Mouse (Mus musculus) midbrain, embryonic 11.5 days (tissue): ENCODE measurements around the gene Brd7. TPM values are rescaled to one million over a fixed set of nuclear protein-coding genes. Genes with fewer than 3 reads are reported as not detected.
A peak's percentile ranks its signal among the peaks of the same experiment; 100 is the strongest.

Source experiments
- ATAC-seq: fragments of 200-750 bp; cut with Nextera tagmentation; 2 replicates; pipeline ENCODE4 v1.8.0; 2017; ENCODE audit warnings: moderate TSS enrichment, moderate library complexity; ENCODE audit not compliant: low FRiP score
- DNase-seq: peaks from one replicate; pipeline ENCODE4 v3.0.0; 2015; ENCODE audit warnings: low spot score; ENCODE audit errors: missing footprints
- H3K27ac ChIP-seq: fragments of 300-500 bp; sonication (generic); 2 replicates; pipeline ENCODE4 v1.5.1; 2014; ENCODE audit warnings: low read depth, low read length
- H3K27me3 ChIP-seq: fragments of 300-500 bp; sonication (generic); 2 replicates; pipeline ENCODE4 v1.6.1; 2014; ENCODE audit warnings: mild to moderate bottlenecking, low read length, moderate library complexity, mixed read lengths; ENCODE audit not compliant: control insufficient read depth, insufficient read depth
- H3K36me3 ChIP-seq: fragments of 300-500 bp; sonication (generic); 2 replicates; pipeline ENCODE4 v1.6.1; 2014; ENCODE audit warnings: mild to moderate bottlenecking, low read length, moderate library complexity, mixed read lengths; ENCODE audit not compliant: control insufficient read depth, insufficient read depth
- H3K4me1 ChIP-seq: fragments of 300-500 bp; sonication (generic); 2 replicates; pipeline ENCODE4 v1.6.1; 2014; ENCODE audit warnings: low read length; ENCODE audit not compliant: control insufficient read depth, insufficient read depth
- H3K4me2 ChIP-seq: fragments of 300-500 bp; sonication (generic); 2 replicates; pipeline ENCODE4 v1.6.1; 2014; ENCODE audit warnings: mild to moderate bottlenecking, moderate library complexity
- H3K4me3 ChIP-seq: fragments of 300-500 bp; sonication (generic); 2 replicates; pipeline ENCODE4 v1.5.1; 2014; ENCODE audit warnings: low read depth, low read length
- H3K9ac ChIP-seq: fragments of 300-500 bp; sonication (generic); 2 replicates; pipeline ENCODE4 v1.6.1; 2014; ENCODE audit warnings: low read length
- H3K9me3 ChIP-seq: fragments of 300-500 bp; sonication (generic); 2 replicates; pipeline ENCODE4 v1.6.1; 2016; ENCODE audit warnings: low read length; ENCODE audit not compliant: control insufficient read depth
- WGBS: fragments of 180-500 bp; shearing (Covaris S2); extraction: QIAGEN DNeasy Blood & Tissue Kit; methylation state at CpG from one replicate; pipeline ENCODE4 v1.1.7; 2014; 5-methylcytosine and 5-hydroxymethylcytosine counted together
- polyA plus RNA-seq: library from polyadenylated mRNA; unstranded; fragments of >200 nt; fragmentation: Nextera tagmentation; extraction: Ambion mirVana; gene quantifications from 2 replicates; pipeline ENCODE4 v1.2.1, GENCODE M21; 2014

Brd7 gene
- polyA plus RNA-seq, 1 experiment from 2014 or later = 89.2 TPM

DNA sequence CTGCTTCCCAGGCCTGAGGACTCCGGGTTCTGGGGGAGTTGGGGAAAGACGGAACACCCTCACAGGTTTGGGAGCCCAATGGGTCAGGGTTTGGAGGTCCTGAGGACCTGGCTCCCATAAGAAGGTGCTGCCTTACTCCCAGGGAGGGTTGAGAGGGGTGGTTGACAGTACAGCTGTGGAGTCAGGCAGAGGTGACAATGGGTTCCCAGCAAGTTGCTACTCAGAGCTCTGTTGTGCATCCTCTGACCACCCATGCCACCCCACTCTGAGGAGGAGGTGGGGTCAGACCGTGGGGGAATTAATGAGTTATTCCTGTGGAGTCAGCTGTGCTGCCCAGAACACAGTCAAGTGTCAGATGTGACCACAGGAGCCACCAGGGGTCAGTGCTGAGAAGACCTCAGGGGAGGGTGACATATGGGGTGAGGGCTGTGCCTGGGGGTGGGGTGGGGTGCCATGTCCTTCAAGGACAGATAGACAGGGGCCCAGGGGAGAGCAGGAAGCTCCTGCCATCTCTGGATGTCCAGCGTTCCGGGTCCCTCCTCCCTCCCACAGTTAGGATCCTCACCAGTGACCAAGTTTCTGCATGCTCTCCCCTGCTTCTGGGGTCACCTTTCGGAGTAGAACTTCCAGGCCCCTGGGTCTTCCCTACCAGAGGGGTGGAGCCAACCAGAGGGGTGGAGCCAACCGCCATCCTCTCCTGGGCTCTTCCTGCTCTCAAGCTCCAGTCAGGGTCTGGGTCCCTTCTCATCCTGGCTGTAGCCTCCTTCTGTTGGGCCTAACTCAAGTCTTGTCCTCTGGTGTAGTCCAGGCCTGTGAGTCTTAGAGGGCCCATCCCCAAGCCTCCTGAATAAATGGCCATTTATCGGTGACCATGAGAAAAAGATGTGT, 76.3 kb downstream of the Brd7 start:
- Histone ChIP-seq H3K4me2 (no peak overlapping the region), H3K4me1 (no peaks in the 10 kb centered on the region), H3K27ac (no peak overlapping the region), H3K27me3 (no peaks in the 10 kb centered on the region), H3K36me3 (no peaks in the 10 kb centered on the region), H3K4me3 (no peak overlapping the region), H3K9ac (no peak overlapping the region), H3K9me3 (no peaks in the 10 kb centered on the region)
- WGBS = 80% methylated on average over 8 of the region's 8 CpGs
- no peak for ATAC-seq
- DNase-seq = no peak

DNA sequence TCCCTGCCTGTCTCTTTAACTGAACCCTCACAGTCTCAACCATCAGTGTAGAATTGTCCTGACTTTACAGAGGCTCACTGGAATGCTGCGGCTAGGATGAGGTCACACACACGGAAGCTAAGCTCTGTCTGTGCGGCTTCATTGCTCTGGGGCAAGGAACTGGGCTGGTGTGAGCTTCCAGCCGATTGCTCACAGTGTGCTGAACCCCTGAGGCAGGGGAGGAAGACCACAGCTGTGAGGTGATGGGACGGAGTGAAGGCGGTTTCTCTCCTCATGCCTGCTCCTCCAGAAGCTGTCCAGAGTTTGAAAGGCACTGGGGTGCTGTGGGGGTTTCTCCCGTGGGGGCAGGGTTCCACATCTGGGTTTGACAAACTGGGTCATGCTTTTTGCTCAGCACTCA, 77.3 kb downstream of the Brd7 start:
- 64% methylated on average over 7 of the region's 7 CpGs for whole genome bisulfite sequencing

DNA sequence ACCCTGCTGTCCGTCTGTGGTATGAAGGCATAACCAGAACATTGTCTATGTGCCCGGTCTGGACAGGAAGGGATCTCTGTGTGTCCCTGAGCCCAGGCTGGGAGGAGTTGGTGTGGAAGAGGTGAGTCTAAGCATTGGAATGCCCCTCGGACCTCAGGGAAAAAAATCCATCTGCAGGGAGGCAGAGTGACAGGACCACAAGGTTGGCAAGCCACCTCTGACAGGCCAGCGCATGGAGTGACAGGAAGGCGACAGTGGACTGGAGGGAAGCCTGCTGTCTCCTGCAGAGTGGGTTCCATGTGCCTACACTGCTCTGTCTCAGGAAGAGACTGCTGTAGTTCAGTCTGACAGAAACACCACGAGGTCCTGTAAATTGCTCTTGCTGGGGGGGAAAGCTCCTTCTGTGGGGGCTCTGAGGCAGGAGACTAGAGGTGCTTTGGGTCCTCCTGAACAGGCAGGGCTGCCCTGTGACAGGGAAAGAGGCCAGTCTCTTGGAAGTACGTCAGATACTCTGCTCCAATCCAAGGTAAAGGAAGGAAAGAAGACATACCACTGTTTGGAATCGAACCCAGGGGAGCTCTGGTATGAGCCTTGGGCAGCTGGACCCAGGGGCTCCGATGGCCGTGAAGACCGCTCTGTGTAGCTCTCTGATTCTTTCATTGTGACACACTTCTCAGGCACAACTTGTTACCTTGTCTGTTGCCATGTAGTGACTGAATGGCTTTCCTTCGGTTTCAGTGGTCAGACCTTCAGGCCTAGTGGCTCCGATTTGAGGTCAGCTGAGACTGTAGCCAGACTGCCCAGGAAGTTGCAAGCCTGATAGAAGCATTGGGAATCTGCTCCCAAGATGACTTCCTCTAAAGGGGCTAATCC, 78.5 kb downstream of the Brd7 start:
- Histone ChIP-seq H3K27me3 (no peaks in the 10 kb centered on the region), H3K4me2 (no peak overlapping the region), H3K9me3 (no peaks in the 10 kb centered on the region), H3K9ac (no peak overlapping the region), H3K27ac (no peak overlapping the region), H3K36me3 (no peaks in the 10 kb centered on the region), H3K4me1 (no peaks in the 10 kb centered on the region), H3K4me3 (no peak overlapping the region)
- DNase-seq (peak; percentile 82), ATAC-seq (no peak)
- WGBS = 89% methylated on average over 13 of the region's 13 CpGs

More for the DNA sequence above, 77.3 kb downstream of the Brd7 start:
- Histone ChIP-seq H3K9ac (no peak overlapping the region), H3K27me3 (no peaks in the 10 kb centered on the region), H3K4me1 (no peaks in the 10 kb centered on the region), H3K4me3 (no peak overlapping the region), H3K4me2 (no peak overlapping the region), H3K27ac (no peak overlapping the region), H3K9me3 (no peaks in the 10 kb centered on the region), H3K36me3 (no peaks in the 10 kb centered on the region)
- DNase-seq = no peak
- ATAC-seq = no peak

DNA sequence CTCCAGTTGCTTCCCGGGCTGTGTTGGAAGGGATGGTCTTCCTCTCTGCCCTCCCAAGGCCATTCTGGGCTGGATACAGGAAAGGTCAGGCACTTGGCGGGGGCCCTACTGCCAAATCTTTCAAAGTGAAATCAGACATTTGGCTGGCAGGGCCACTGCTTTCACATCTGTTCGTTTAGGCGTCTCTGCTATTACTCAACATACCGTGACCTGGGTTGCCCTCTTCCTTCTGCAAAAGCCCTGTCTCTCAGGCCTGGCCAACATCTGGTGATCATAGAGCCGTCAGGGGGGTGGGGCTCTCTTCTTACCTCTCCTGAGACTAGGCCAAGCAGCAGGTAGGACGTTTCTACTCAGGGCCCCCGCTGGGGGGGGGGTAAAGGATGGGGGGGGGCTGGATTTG, 79.3 kb downstream of the Brd7 start:
- Histone ChIP-seq H3K4me3 (no peak overlapping the region), H3K27me3 (no peaks in the 10 kb centered on the region), H3K4me1 (no peaks in the 10 kb centered on the region), H3K9me3 (no peaks in the 10 kb centered on the region), H3K27ac (no peak overlapping the region), H3K9ac (no peak overlapping the region), H3K4me2 (no peak overlapping the region), H3K36me3 (no peaks in the 10 kb centered on the region)
- DNase-seq = no peak
- no peak for ATAC-seq
- WGBS = 59% methylated on average over 8 of the region's 8 CpGs

Other genes with a start within 250 kb of the Brd7 start
- gene Cnep1r1, start 243.4 kb downstream of the Brd7 start, polyA plus RNA-seq = 34.5 and 35.6 TPM in 2 replicates
- 45.6 and 46.0 TPM in 2 replicates for gene Heatr3, start 224.3 kb downstream of the Brd7 start, polyA plus RNA-seq
- gene Tent4b, start 163.0 kb downstream of the Brd7 start, polyA plus RNA-seq = 12.5 and 15.0 TPM in 2 replicates
- 1.8 and 2.1 TPM in 2 replicates for gene Adcy7, start 89.8 kb downstream of the Brd7 start, polyA plus RNA-seq
- gene Nkd1, start 159.2 kb upstream of the Brd7 start, polyA plus RNA-seq = 50.5 and 61.1 TPM in 2 replicates